Mouse (Mus musculus): Measurements from ENCODE around the gene Olfr1512. TPM values are rescaled to one million over a fixed set of nuclear protein-coding genes. Genes with fewer than 3 reads are reported as not detected.
"Not testable (repeated sequence)": the region's sequence is repeated elsewhere in the genome, so short reads cannot be mapped to it uniquely, and the experiment has no call there.

The Olfr1512 gene
- not detected for total RNA-seq (2021)
- long read RNA-seq, experiment 1, result 0 reads
- long read RNA-seq, experiment 2, result 0 reads

DNA sequence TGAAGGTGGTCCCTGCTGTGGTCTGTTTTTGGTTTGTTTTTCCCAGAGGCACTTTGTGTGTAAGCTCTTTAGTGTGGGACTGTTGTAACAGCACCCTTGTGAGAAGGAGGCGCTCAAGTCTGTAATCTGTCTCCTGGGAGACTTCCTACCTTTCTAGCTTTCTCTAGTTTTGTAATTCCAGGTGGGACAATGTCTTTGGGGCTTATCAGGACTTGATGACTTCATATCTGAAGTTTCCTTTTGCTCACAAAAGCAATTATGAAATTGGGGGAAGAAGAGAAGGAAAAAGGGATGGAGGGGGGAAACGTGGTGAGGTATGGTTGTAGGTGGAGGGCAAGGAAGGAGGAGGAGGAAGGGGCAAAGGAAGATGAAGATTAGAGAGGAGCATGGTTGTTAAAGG lies at the start of gene Olfr1512:
TSS of gene Olfr1512 (minus strand) at position 101 of the 400 bp plus-strand sequence.
- DNase-seq, result no peak

- DNase-seq, result no peak
Observed at GRCm38 (mm10) chr14:52427686-52428085, 48.7 kb upstream of the Olfr1512 start.

DNA sequence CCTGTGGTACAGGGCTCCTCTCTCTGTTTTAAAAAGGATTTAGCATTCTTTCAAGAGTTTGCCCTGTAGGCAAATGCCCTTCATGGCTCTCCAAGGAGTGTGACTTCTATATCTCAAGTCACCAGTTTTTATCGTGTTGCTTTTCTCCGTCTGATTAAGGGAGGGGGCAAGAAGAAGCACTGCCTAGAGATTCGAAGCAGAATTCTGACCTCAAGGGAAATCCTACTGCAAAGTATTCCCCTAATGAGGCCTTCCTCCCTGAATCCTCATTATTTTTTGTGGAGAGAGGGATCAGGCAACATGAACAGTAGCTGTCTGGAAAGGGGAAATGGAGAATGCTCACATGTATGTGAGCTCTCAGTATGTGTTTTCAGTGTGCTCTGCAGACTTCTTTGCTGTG lies 35.3 kb upstream of the Olfr1512 start, which contains the start of gene Olfr1510:
TSS of gene Olfr1510 (minus strand) at position 101 of the 400 bp plus-strand sequence.
- no peak for DNase-seq

GRCm38 (mm10) chr14:52410142-52410919 lies 31.4 kb upstream of the Olfr1512 start:
- not testable (repeated sequence) for DNase-seq

GRCm38 (mm10) chr14:52397279-52397678 lies 18.3 kb upstream of the Olfr1512 start, which contains the start of gene Olfr1511:
Gene Olfr1511, minus strand, starts transcription at chr14:52397379.
- no peak for DNase-seq

GRCm38 (mm10) chr14:52390084-52390848 lies 11.3 kb upstream of the Olfr1512 start:
- not testable (repeated sequence) for DNase-seq

GRCm38 (mm10) chr14:52368741-52369140 lies 10.2 kb downstream of the Olfr1512 start:
- no peak for DNase-seq

GRCm38 (mm10) chr14:52356308-52356707 lies 22.7 kb downstream of the Olfr1512 start, which contains the start of gene Olfr1513:
Gene Olfr1513, minus strand, starts transcription at chr14:52356408.
- no peak for DNase-seq

DNA sequence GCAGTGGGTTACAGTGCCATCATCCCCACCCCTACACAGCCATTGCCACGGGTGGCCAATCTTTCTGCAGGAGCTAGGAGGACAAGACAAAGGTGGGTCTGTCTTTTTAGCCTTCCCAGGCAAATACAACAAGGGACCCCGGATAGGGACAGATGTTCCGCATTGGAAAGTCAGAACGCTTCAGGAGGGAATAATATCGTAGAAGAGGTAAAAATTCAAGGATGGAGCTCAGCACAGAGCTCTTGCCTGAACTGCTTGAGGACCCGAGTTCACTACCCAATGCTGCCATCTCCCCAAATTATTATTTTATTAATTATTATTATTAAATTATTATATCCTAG lies 39.5 kb downstream of the Olfr1512 start:
- no peak for DNase-seq

DNA sequence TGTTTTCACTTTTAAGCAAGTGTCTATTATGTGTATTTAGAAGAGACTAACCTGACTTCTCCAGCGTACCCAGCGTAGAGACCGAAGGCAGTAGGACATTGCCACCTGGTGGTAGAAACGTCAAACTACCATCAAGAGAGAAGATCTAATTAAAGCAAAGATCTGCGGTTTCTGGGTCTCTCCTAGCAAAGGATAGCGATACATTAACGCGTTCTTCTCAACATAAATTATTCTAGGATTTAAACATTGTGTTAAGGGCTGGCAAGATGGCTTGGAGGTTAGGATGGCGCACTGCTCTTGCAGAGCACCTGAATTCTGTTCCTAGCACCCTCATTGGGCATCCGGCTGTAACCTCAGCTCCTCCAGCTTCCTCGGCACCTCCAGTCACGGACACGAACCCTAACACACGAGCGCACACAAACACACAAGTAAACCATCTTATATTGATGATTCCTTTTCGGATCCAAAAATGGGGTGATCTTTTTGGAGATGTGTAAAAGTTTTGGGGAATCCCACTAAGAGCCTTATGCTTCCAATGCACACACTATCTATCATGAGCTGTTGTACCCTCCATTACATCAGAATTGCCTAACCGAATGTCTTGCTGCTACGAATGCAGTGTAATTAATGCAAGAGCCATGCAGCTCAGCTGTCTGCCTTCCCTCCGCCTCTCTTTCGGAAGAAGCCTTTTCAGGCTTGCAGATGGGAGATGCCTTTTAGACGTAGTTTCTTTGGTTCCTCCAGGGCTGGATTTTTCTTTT lies 40.0 kb downstream of the Olfr1512 start:
- DNase-seq, result peak; percentile 50

DNA sequence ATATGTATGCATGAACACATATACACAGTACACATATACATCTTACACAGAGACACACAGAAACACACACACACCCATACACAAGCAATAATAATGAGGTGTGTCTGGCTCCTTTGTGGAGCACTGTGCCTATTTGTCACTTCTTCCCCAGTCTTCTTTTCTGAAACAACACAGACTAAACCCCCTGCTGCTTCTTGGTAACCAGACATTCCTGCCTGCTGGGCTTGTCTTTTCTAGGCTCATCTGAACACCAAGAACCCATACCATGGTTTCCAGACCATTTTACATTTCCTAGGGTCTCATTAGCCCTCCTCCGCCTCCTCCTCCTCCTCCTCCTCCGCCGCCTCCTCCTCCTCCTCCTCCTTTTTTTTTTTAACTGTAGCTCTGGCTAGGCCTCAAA lies 46.8 kb downstream of the Olfr1512 start:
- DNase-seq, result no peak

DNA sequence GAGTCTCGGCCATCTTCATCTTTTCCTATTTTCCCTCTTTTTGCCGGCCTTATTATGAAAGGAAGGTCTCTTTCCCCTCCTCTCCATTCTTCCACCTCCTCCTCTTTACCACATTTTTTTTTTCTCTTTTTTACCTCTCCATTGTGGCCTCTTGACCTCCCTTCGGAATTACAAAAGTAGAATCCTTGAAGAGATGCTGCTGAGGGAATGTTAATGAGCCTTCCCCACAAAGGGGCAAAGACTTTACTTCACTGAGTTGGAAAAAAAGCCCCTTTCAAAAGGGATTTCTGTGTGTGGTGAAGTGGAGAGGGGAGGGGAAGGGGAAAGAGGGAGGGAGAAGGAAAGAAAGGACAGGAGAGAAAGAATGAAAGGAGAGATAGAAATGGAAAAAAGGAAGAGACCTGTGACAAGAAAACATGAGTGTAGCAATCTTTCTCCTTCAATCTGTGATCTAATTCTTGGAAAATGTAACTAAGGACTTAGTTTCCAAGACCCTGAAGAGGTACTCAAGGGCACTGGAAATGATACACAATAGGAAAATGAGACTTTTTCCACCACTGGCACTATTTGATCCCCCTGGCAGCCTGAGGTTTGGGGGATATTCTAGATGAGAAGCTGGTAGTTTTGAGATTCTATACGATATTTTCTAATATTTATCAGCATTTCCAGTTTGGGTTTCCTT lies 47.8 kb downstream of the Olfr1512 start:
- DNase-seq, result no peak

DNA sequence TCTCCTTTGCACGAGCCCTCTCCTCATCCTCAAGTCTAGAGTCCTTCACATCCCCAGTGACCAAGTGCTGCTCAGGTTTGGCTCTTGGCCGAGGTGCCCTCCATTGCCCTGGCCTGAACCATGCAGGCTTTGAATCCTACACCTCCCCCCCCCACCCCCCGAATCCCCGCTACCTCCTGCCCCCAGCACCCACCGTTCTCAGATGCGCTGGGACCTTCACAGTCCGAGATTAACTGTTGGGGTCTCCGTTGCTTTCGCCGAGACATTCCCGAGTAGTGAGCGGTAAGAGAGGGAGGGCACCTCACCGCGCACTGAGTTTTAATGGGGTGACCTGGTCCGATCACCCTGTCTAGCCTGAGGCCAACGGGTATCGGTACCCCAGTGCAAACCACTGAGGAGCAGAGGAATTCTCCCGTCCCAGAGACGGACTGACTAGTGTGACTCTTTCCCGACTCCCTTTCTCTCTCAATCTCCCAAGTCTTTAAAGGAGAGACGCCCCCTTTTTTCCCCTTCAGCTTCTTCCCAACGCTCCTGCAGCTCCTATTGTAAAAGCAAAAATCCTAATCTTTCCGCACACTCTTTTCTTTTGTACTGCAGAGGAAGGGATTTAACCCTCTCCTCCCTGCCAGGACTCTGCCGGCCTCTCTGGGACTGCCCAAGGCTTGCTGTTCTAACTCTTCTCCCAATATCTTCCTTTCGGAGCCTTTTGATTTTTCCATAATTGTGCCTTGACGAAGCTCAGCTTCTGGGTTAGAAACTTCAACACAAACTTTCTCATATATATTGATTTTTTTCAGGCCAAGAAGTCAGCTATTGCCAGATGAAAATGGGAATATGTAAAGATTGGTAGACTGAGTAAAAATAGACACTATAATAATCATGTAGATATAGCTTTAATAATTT lies 50.8 kb downstream of the Olfr1512 start, which contains the start of gene Sall2:
TSS of gene Sall2 (minus strand) at position 853 of the 903 bp plus-strand sequence.
- DNase-seq, result no peak

GRCm38 (mm10) chr14:52327375-52327901 lies 51.5 kb downstream of the Olfr1512 start:
- no peak for DNase-seq

DNA sequence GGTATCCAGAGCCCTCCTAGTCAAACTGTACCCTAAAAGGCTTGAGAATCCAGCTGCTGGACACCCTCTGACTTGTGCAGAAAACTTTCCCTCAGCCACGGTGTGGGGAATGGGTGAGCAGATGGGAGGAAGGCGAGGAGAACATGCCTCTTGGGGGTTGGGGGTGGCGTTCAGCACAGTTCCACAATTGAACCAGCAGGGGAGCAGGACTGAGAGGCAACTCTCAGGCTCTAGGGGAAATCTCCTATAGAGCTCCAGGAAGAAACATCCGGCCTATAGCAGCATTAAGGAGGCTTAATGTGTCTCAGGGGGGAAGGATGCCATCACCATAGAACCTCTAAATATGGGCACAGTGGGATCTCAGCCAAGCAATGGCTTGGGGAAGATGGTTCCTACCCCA lies 53.1 kb downstream of the Olfr1512 start:
- DNase-seq, result no peak

Other genes with a start within 250 kb of the Olfr1512 start
- gene Supt16, start 181.8 kb downstream of the Olfr1512 start, total RNA-seq (2021), result 10 to 100 TPM; 22.9 to 30.3 TPM
- 10 to 100 TPM; 46.7 to 62.6 TPM for gene Chd8, start 121.4 kb downstream of the Olfr1512 start, total RNA-seq (2021)
- gene Tox4, start 100.0 kb downstream of the Olfr1512 start, total RNA-seq (2021), result 10 to 100 TPM; 31.3 to 33.8 TPM
- gene Rab2b, start 99.6 kb downstream of the Olfr1512 start, total RNA-seq (2021), result 1 to 10 TPM; 7.1 to 8.3 TPM
- 10 to 100 TPM; 16.3 to 17.3 TPM for gene Mettl3, start 74.0 kb downstream of the Olfr1512 start, total RNA-seq (2021)
- gene Sall2, start 50.4 kb downstream of the Olfr1512 start, total RNA-seq (2021), result 1 to 10 TPM; 3.1 to 5.0 TPM
- not detected for gene Olfr1513, start 22.8 kb downstream of the Olfr1512 start, total RNA-seq (2021)
- gene Olfr1511, start 18.2 kb upstream of the Olfr1512 start, total RNA-seq (2021), result not detected
- not detected for gene Olfr1510, start 35.2 kb upstream of the Olfr1512 start, total RNA-seq (2021)
- not detected for gene Olfr1509, start 63.8 kb upstream of the Olfr1512 start, total RNA-seq (2021)
- gene Olfr1508, start 88.3 kb upstream of the Olfr1512 start, total RNA-seq (2021), result not detected
- not detected for gene Olfr1507, start 116.6 kb upstream of the Olfr1512 start, total RNA-seq (2021)

Measured in gastrocnemius, postnatal 10 days (tissue).